Mouse (Mus musculus): Measurements from ENCODE around the gene Fasl. TPM values are rescaled to one million over a fixed set of nuclear protein-coding genes. Genes with fewer than 3 reads are reported as not detected.

Fasl gene
- polyA plus RNA-seq (2016; fragmentation: Nextera tagmentation; extraction: Ambion mirVana) = not detected in 2 replicates

DNA sequence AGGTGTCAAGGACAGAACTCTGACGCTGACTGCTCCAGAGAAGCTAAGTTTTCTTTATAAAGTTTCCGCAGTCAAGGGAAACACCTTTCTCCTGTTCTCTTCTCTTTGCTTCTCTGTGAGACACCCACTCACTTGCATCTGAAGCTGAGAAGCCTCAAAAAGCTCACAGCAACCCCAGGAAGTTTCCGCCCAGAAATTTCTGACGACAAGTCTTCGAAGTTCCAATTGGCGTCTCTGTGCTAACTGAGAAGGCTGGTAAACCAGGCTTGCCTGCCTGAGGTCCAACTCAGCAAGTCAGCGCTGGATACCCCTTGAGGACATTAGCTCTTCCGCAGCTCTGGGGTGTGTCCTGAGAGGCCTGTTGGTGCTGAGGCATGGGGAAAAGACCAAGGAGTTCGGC lies at the start of gene Fasl:
Fasl (minus strand) TSS at position 157 of the 400 bp plus-strand sequence.
- Histone ChIP-seq H3K9me3 (replicated peaks) (no peaks in the 10 kb centered on the region), H3K27ac (no peak within 1 kb of the TSS), H3K4me3 (no peak within 1 kb of the TSS), H3K36me3 (no peaks in the 10 kb centered on the region), H3K4me1 (0 out of 2 replicates have a peak, but pooled peaks cover 4% of the 10 kb centered on the region), H3K27me3 (ENCODE audit: low read depth, poor library complexity, severe bottlenecking) (no peaks in the 10 kb centered on the region)
- DNase-seq (ENCODE audit: low spot score) = no peak
- 72% methylated on average over 9 of the region's 9 CpGs for WGBS

DNA sequence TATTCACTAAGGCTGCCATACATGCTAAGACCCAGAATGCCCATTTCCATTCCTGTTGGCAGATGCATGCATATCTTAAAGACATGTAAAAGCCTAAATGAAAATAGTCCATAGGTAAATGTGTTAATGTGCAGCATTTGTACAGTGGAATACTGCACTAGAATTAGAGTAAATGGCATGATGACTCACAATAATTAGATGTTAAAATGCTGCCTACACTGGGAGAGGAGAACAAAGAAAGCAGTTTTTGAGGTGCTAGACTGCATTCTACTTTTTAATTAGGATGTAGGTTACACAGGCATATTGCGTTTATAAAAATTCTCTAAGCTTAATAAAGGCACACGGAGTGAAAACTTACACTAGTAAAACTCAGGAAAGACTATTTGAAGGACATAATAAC lies 38.4 kb upstream of the Fasl start:
- WGBS = 94% methylated on average over 2 of the region's 2 CpGs
- no peaks in the 10 kb centered on the region for H3K27me3 ChIP-seq (ENCODE audit: low read depth, poor library complexity, severe bottlenecking)
- no peaks in the 10 kb centered on the region for H3K9me3 ChIP-seq (replicated peaks)
- peaks cover 64% of the 10 kb centered on the region for H3K36me3 ChIP-seq
- no peak for DNase-seq (ENCODE audit: low spot score)
- no peaks in the 10 kb centered on the region for H3K4me1 ChIP-seq
- H3K27ac ChIP-seq = no peak overlapping the region
- no peak overlapping the region for H3K4me3 ChIP-seq

DNA sequence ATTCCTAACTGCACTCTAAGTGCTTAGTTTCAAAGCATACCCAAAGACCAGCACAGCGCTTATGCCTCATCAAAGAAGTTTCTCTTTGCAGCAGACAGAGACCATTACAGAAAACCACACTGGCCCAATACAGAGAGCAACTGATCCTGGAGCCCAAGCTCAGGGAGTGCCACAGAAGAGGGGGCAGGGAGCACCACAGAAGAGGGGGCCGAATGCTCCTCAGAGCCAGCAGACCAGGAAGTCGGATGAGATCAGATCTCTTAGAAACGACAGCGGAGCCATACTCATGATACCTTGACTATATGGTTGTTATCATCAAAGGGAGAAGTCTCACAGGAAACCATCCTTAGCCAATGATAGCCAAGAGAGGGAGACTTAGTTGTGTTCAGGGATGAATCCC lies 21.1 kb upstream of the Fasl start:
- WGBS = 83% methylated on average over 5 of the region's 5 CpGs
- H3K36me3 ChIP-seq = no peaks in the 10 kb centered on the region; the same call in 1 of the 2 replicates
- DNase-seq (ENCODE audit: low spot score) = no peak
- H3K4me3 ChIP-seq = no peak overlapping the region
- no peak overlapping the region for H3K27ac ChIP-seq
- H3K4me1 ChIP-seq = no peaks in the 10 kb centered on the region
- H3K9me3 ChIP-seq (replicated peaks) = no peaks in the 10 kb centered on the region
- no peaks in the 10 kb centered on the region for H3K27me3 ChIP-seq (ENCODE audit: low read depth, poor library complexity, severe bottlenecking)

DNA sequence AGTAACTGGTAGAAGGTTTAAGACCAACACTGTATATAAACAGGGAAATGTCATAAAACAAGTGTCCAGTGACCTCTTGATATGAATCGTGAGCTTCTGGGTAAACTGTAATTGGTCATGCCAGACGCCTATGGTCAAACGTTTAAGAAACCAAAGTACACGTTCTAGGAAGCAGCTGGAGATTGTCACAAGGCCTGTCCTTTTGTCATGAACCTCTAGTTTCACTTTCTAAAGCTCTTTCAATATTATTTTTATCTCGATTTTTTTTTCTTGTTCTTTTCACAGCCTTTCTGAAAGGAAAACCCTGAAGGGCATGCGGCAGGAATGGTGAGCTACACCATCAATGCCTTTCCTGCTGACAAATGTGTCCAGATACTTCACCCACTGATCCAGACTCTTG lies 20.7 kb upstream of the Fasl start:
- Histone ChIP-seq H3K4me3 (no peak overlapping the region), H3K27me3 (ENCODE audit: low read depth, poor library complexity, severe bottlenecking) (no peaks in the 10 kb centered on the region), H3K27ac (no peak overlapping the region), H3K9me3 (replicated peaks) (no peaks in the 10 kb centered on the region), H3K36me3 (no peaks in the 10 kb centered on the region), H3K4me1 (no peaks in the 10 kb centered on the region)
- no peak for DNase-seq (ENCODE audit: low spot score)
- 83% methylated on average over 6 of the region's 6 CpGs for WGBS

DNA sequence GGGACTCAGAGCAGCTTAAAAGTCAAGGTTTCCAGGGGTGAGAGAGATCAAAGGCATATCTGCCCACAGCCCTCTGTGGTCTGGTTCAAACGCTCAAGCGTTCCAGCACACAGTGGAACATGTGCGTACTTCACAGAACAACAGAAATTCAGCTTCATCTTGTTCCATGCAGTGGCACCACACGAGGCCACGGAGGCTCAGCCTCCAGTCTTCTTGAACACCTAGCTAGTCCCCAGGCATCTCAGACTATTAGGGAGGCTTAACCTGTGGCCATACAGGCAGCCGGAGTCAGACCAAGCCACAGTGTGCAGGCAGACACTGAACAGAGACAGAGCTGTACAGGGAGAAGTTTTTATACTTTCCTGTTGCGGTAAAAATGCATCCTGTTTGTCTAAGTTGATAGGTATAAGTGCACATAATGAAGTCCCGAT lies 16.3 kb upstream of the Fasl start:
- Histone ChIP-seq H3K36me3 (no peaks in the 10 kb centered on the region), H3K4me1 (no peaks in the 10 kb centered on the region), H3K4me3 (no peak overlapping the region), H3K27me3 (ENCODE audit: low read depth, poor library complexity, severe bottlenecking) (no peaks in the 10 kb centered on the region), H3K27ac (no peak overlapping the region), H3K9me3 (replicated peaks) (no peaks in the 10 kb centered on the region)
- no peak for DNase-seq (ENCODE audit: low spot score)
- WGBS = 84% methylated on average over 8 of the region's 8 CpGs

DNA sequence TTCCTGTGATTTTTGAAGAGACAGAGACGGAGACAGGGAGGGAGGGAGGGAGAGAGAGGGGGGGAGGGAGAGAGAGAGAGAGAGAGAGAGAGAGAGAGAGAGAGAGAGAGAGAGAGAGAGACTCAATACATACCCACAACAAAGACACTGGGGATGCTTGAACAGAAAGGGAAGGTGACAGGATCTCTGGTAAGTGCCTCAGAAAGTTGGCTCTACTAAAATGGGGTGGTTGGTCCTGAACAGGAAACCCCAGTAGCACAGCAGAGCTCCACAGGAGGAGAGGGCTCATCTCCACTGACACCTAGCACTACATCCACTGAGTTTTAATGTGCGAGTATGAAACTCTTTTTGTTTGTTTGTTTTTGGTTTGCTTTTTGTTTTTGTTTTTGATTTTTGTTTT lies 13.0 kb upstream of the Fasl start:
- Histone ChIP-seq H3K27ac (no peak overlapping the region), H3K36me3 (no peaks in the 10 kb centered on the region), H3K4me3 (no peak overlapping the region), H3K4me1 (no peaks in the 10 kb centered on the region), H3K9me3 (replicated peaks) (no peaks in the 10 kb centered on the region), H3K27me3 (ENCODE audit: low read depth, poor library complexity, severe bottlenecking) (no peaks in the 10 kb centered on the region)
- 88% methylated on average over 2 of the region's 2 CpGs for WGBS
- DNase-seq (ENCODE audit: low spot score) = no peak

DNA sequence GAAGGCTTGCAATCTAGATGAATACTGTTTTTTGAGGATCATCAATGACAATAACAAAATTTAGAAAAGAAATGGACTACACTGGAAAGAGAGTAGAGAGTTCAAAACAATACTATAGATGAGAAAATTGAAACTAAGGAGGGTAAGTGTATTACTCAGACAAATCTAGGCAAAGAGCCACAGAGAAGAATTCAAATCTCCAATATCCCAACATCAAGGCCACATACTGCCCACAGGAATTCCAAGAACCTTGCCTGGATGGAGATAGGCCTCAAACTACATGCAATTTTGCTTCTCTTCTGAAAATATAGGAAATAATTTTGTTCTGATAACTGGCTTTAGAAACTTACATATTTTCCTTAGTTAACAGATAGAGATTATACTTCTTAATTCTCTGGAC lies 12.0 kb upstream of the Fasl start:
- H3K4me3 ChIP-seq = no peak overlapping the region
- no peak overlapping the region for H3K27ac ChIP-seq
- no peaks in the 10 kb centered on the region for H3K4me1 ChIP-seq
- no peaks in the 10 kb centered on the region for H3K9me3 ChIP-seq (replicated peaks)
- no peak for DNase-seq (ENCODE audit: low spot score)
- H3K36me3 ChIP-seq = no peaks in the 10 kb centered on the region
- no peaks in the 10 kb centered on the region for H3K27me3 ChIP-seq (ENCODE audit: low read depth, poor library complexity, severe bottlenecking)

DNA sequence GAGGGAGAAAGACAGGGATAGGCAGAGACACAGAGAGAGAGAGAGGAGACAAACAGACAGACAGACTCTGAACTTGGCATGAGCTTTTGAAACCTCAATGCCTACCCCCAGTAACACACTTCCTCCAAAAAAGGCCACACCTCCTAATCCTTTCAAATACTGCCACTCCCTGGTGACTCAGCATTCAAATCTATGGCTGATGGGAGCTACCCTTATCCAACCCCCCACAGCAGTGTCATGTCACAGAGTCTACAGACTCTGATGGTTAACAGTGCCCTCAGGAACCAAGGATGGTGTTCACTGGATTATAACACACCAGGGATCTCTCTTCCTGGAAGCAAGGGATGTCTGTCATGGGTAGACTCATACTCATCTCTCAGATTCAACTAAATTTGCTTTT lies 11.5 kb upstream of the Fasl start:
- Histone ChIP-seq H3K27ac (no peak overlapping the region), H3K9me3 (replicated peaks) (no peaks in the 10 kb centered on the region), H3K4me3 (no peak overlapping the region), H3K27me3 (ENCODE audit: low read depth, poor library complexity, severe bottlenecking) (no peaks in the 10 kb centered on the region), H3K36me3 (no peaks in the 10 kb centered on the region), H3K4me1 (no peaks in the 10 kb centered on the region)
- no peak for DNase-seq (ENCODE audit: low spot score)

DNA sequence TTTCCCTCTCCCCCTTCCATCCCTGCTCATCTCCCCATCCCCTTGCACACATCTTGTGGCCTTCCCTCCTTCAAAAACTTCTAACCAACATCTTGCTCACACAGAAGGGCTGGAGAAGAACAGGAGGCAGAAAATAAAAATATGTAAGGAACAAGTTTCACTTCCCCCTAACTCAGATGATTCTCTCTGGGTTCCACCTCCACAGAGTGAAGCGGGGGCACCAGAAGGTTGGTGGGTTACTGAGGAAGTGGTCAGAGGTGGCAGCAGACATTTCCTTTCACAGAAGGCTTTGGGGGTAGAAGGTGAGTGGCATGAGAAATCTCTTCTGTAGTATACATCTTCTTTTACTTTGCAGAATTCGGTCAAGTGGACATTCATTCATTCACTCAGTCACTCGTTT lies 10.6 kb upstream of the Fasl start:
- no peak overlapping the region for H3K27ac ChIP-seq
- no peak for DNase-seq (ENCODE audit: low spot score)
- 90% methylated on average over 3 of the region's 3 CpGs for WGBS
- no peaks in the 10 kb centered on the region for H3K27me3 ChIP-seq (ENCODE audit: low read depth, poor library complexity, severe bottlenecking)
- no peaks in the 10 kb centered on the region for H3K4me1 ChIP-seq
- H3K36me3 ChIP-seq = no peaks in the 10 kb centered on the region
- H3K4me3 ChIP-seq = no peak overlapping the region
- H3K9me3 ChIP-seq (replicated peaks) = no peaks in the 10 kb centered on the region

DNA sequence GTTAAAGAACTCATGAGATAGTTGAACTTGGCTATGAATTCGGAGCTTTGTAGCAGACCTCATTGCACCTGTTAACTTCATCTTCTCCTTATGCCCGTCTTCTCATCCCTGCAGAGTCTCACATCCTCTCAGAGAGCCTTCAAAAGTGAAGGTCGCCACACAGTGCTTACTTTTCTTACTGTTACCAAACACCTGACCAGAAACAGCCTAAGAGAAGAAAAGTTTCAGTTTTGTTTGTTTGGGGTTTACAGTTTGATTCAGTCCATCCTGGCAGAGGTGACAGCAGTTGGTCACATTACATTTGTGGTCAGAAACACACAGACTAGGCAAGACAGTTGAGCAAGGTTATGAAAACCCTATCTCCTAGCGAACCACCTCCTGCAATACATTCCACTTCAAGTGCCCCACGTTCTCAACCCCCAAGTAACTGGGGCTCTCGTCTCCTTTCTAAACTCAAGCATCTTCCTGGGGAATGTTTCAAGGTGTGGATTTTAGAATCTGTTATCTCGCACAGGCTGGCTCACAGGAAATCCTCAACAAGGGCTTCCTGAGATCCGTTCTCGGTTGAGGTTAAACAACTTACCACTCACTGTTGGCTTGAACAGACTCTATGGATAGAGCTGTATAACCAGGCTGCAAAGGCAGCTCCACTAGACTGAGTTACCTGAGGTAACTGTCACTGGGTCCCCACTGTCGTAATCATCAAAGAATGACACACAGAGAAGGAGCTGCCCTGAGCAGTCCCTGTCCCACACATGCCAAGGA lies 6.3 kb upstream of the Fasl start:
- H3K36me3 ChIP-seq = no peaks in the 10 kb centered on the region
- H3K4me3 ChIP-seq = no peak overlapping the region
- WGBS = 83% methylated on average over 10 of the region's 10 CpGs
- H3K9me3 ChIP-seq (replicated peaks) = no peaks in the 10 kb centered on the region
- no peaks in the 10 kb centered on the region for H3K4me1 ChIP-seq
- no peak overlapping the region for H3K27ac ChIP-seq
- no peak for DNase-seq (ENCODE audit: low spot score)
- no peaks in the 10 kb centered on the region for H3K27me3 ChIP-seq (ENCODE audit: low read depth, poor library complexity, severe bottlenecking)

DNA sequence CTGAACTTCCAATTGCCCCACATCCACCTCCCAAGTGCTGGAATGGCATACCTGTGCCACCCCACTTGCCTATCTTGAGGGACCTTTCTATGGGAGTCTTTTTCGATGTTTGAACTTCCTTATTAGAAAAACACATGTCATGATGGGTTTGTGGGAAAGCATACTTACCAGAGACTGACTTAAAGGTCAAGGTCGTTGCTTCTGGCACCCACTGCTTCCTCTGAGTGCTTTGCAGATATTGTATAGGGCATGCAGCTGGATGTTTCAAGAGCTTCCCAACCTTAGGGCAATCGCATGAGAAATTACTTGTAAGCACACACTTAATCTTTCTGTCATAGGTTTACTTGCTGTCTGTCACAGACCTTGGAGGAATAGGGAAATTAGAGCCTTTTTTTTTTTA lies 5.0 kb upstream of the Fasl start:
- H3K27ac ChIP-seq = no peak overlapping the region
- WGBS = 87% methylated on average over 3 of the region's 3 CpGs
- no peaks in the 10 kb centered on the region for H3K27me3 ChIP-seq (ENCODE audit: low read depth, poor library complexity, severe bottlenecking)
- no peaks in the 10 kb centered on the region for H3K36me3 ChIP-seq
- no peaks in the 10 kb centered on the region for H3K9me3 ChIP-seq (replicated peaks)
- 0 out of 2 replicates have a peak, but pooled peaks cover 4% of the 10 kb centered on the region for H3K4me1 ChIP-seq
- no peak overlapping the region for H3K4me3 ChIP-seq
- no peak for DNase-seq (ENCODE audit: low spot score)

DNA sequence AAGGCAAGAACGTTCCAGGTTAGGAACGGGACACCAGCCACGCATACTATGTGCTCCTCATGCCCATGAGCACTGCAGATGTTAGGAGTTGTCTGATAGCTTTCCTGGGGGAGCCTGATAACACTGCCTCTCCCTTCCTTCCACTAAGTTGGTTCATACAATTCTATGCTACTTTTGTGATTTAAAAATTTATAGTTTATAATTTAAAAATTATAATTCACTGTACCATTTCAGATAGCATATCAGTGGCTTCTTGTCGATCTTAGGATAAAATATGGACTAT lies 4.3 kb upstream of the Fasl start:
- DNase-seq (ENCODE audit: low spot score) = no peak
- Histone ChIP-seq H3K4me3 (no peak overlapping the region), H3K4me1 (0 out of 2 replicates have a peak, but pooled peaks cover 4% of the 10 kb centered on the region), H3K36me3 (no peaks in the 10 kb centered on the region), H3K27ac (no peak overlapping the region), H3K27me3 (ENCODE audit: low read depth, poor library complexity, severe bottlenecking) (no peaks in the 10 kb centered on the region), H3K9me3 (replicated peaks) (no peaks in the 10 kb centered on the region)
- 91% methylated on average over 4 of the region's 4 CpGs for WGBS

DNA sequence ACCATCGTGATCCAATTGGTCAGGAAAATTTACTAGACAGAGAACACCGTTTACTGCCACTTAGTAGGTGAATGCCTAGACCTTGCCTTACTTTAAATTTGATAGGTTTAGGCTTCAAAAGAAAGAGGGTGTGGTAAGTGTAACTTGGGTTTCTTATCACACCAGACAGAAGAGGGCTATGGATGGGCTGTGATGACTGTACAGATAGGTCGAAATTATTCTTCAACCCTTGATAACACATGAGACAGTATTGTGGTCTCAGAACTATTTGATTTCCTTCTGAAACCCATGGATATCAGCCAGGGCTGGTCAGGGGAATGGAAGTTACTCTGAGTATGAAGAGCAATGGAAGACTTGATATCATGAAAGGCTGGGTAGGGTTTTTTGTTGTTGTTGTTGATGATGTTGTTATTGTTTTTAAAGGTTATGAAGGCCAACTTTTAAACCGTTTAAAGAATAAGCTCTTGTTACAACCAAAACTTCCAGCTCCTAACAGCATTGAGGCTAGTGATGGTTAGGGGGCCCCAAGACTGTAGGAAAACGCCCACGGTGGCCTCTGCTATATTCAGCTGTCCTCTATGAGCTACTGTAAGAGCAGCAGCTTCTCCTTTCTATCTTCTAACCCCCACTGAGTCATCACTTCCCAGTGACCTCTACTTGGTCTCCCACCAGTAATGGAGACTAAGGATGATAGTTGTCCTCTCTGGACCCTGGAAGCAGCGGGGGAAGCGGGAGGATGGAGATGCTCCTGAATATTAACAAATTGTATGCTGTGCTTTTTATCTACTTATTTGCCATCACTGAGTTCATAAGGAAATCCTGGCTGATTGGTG lies 3.8 kb upstream of the Fasl start:
- Histone ChIP-seq H3K27me3 (ENCODE audit: low read depth, poor library complexity, severe bottlenecking) (no peaks in the 10 kb centered on the region), H3K9me3 (replicated peaks) (no peaks in the 10 kb centered on the region), H3K4me1 (0 out of 2 replicates have a peak, but pooled peaks cover 4% of the 10 kb centered on the region), H3K36me3 (no peaks in the 10 kb centered on the region), H3K27ac (no peak overlapping the region), H3K4me3 (no peak overlapping the region)
- 93% methylated on average over 8 of the region's 8 CpGs for WGBS
- no peak for DNase-seq (ENCODE audit: low spot score)
